Mouse (Mus musculus) thymus, adult 2 months (tissue): ENCODE data around the gene Baz2a. TPM values are rescaled to one million over a fixed set of nuclear protein-coding genes. Genes with fewer than 3 reads are reported as not detected.

Experiments
- DNase-seq: peaks from one replicate; pipeline ENCODE4 v3.0.0; 2021
- H3K27ac ChIP-seq: fragments of 200-500 bp; 2 replicates; pipeline ENCODE4 v1.5.1; 2012; ENCODE audit warnings: low read length, control low read depth; ENCODE audit not compliant: control insufficient read depth, insufficient read depth
- H3K27me3 ChIP-seq: fragments of 200-500 bp; 2 replicates; pipeline ENCODE4 v1.6.1; 2012; ENCODE audit warnings: mild to moderate bottlenecking, low read length, moderate library complexity, mixed read lengths; ENCODE audit not compliant: control insufficient read depth, insufficient read depth
- H3K36me3 ChIP-seq: fragments of 200-500 bp; 2 replicates; pipeline ENCODE4 v1.6.1; 2012; ENCODE audit warnings: mild to moderate bottlenecking, low read length, moderate library complexity; ENCODE audit not compliant: control insufficient read depth, insufficient read depth
- H3K4me1 ChIP-seq: fragments of 200-500 bp; replicated peaks from 2 replicates; pipeline ENCODE4 v1.6.1; 2012; ENCODE audit warnings: low read length; ENCODE audit not compliant: control insufficient read depth, insufficient read depth
- H3K4me3 ChIP-seq: fragments of 200-500 bp; 2 replicates; pipeline ENCODE4 v1.5.1; 2012; ENCODE audit warnings: mild to moderate bottlenecking, low read length, control low read depth, moderate library complexity; ENCODE audit not compliant: control insufficient read depth, insufficient read depth
- CTCF ChIP-seq: fragments of 200-500 bp; IDR thresholded peaks from 2 replicates; pipeline ENCODE4 v1.5.1; 2012; ENCODE audit warnings: mild to moderate bottlenecking, control low read depth, low read length, moderate library complexity, borderline replicate concordance; ENCODE audit not compliant: control insufficient read depth, poor library complexity, insufficient read depth; ENCODE audit errors: extremely low read depth
- POLR2A ChIP-seq: fragments of 200-500 bp; IDR thresholded peaks from 2 replicates; pipeline ENCODE4 v1.6.1; 2012; ENCODE audit warnings: mild to moderate bottlenecking, low read length, control low read depth, moderate library complexity; ENCODE audit not compliant: control insufficient read depth, poor library complexity, insufficient read depth; ENCODE audit errors: extremely low read depth
- WGBS: fragments of 180-500 bp; shearing (Covaris S2); methylation state at CpG from one replicate; pipeline ENCODE4 v1.1.7; 2018; 5-methylcytosine and 5-hydroxymethylcytosine counted together
- polyA plus RNA-seq: library from polyadenylated mRNA; depleted of rRNA; stranded (reverse); fragments of >200 nt; gene quantifications from 2 replicates; pipeline ENCODE4 v1.2.3, GENCODE M21; 2012

Gene Baz2a
- polyA plus RNA-seq, 1 experiment, result 131 TPM

DNA sequence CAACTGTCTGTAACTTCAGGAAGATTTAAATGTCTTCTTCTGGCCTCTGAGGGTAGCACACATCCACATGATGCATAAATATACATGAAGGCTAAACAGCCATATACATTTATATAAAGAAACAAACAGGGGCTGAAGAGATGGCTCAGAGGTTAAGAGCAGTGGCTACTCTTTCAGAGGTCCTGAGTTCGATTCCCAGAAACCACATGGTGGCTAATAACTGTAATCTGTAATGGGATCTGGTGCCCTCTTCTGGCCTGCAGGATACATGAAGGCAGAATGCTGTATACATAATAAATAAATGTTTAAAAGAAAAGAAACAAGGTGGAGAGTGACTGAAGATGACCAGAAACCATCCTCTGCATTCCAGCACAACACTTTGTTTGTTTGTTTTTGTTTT lies 10.9 kb upstream of the Baz2a start:
- 53% methylated on average over 1 of the region's 1 CpGs for WGBS
- TF ChIP-seq POLR2A, result no peak
- peaks cover 17% of the 10 kb centered on the region for H3K36me3 ChIP-seq
- no peak overlapping the region for H3K4me3 ChIP-seq
- no peaks in the 10 kb centered on the region for H3K27me3 ChIP-seq
- no peak overlapping the region for H3K27ac ChIP-seq
- peaks cover 5% of the 10 kb centered on the region; the same call in 1 of the 2 replicates for H3K4me1 ChIP-seq
- peak; percentile 29 for DNase-seq

DNA sequence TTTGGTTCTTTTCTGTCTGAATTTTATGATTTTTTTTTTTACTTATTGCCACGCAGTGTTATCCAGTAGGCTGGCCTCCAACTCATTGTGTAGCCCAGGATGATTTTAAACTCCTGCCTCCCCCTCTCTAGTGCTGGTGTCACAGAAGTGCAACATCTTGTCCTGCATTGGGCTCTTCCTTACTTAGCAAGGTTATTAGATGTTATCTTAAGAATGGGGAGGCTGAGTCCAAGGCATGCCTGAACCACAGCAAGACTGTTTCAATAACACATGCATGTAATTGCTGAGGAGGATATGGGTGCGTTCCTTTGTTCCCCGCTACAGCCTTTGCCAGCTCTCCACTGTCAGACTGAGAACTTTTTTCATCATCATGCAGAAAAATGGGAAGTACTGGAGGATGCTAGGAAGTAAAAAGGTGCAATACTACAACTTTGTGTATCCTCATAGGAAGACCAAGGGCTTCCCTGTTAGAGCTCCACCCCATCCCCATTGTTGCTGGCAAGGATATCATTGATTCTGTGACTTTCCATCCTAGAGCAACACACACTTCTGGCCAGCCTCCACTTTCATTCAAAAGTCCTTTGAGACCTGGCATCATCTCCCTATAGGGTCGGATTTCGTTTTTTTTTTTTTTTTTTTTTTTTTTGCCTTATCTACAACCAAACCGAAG lies 9.4 kb upstream of the Baz2a start:
- no peak overlapping the region for H3K27ac ChIP-seq
- no peak overlapping the region for H3K4me3 ChIP-seq
- WGBS, result 40% methylated on average over 6 of the region's 6 CpGs
- no peaks in the 10 kb centered on the region for H3K27me3 ChIP-seq
- no peak for DNase-seq
- H3K36me3 ChIP-seq, result peaks cover 28% of the 10 kb centered on the region
- H3K4me1 ChIP-seq, result peaks cover 5% of the 10 kb centered on the region; the same call in 1 of the 2 replicates
- TF ChIP-seq POLR2A (no peak), CTCF (no peak)

- TF ChIP-seq POLR2A, result no peak
- TF ChIP-seq CTCF, result no peak
- H3K36me3 ChIP-seq, result peaks cover 29% of the 10 kb centered on the region
- no peaks in the 10 kb centered on the region for H3K27me3 ChIP-seq
- 1% methylated on average over 9 of the region's 9 CpGs for WGBS
- H3K27ac ChIP-seq, result peak overlapping the region; percentile 76
- DNase-seq, result no peak
- H3K4me3 ChIP-seq, result peak overlapping the region; percentile 86
- peaks cover 5% of the 10 kb centered on the region; the same call in 1 of the 2 replicates for H3K4me1 ChIP-seq
Measured at GRCm38 (mm10) chr10:128082477-128082808, 8.9 kb upstream of the Baz2a start.

DNA sequence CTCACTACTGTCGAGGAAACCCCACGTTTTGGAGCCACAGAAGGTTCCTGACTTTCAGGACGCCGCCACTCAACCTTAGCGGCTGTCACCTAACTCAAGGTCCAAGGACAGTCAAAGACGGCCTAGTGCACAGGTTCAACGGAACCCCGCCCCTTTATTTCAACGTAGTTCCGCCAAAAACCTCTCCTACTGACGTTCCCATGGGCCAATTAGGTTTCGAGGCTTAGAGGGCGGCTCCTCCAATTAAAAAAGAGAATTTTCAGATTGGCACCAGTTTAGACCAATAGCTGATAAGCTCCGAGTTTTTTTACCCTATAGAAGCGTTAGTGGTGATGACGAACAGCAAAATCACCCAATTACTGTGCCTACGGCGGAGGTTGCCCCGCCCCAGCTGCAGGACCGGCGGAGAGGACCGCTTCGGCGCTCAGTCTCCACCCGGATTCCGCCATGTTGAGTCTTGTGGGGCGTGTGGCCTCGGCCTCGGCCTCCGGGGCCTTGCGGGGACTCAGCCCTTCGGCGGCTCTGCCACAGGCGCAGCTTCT lies 8.4 kb upstream of the Baz2a start, which contains the start of gene Atp5b:
Atp5b (plus strand) TSS at position 394 of the 542 bp plus-strand sequence.
- Histone ChIP-seq H3K36me3 (peaks cover 34% of the 10 kb centered on the region), H3K27ac (peak within 1 kb of the TSS; percentile 76), H3K4me3 (peak within 1 kb of the TSS; percentile 92), H3K27me3 (no peaks in the 10 kb centered on the region), H3K4me1 (peaks cover 5% of the 10 kb centered on the region; the same call in 1 of the 2 replicates)
- peak; percentile 98 for DNase-seq
- WGBS, result under 1% methylated on average over 34 of the region's 34 CpGs
- TF ChIP-seq POLR2A (peak; percentile 79), CTCF (no peak)

GRCm38 (mm10) chr10:128083688-128084087 lies 7.7 kb upstream of the Baz2a start:
- peaks cover 5% of the 10 kb centered on the region; the same call in 1 of the 2 replicates for H3K4me1 ChIP-seq
- TF ChIP-seq POLR2A (no peak), CTCF (no peak)

DNA sequence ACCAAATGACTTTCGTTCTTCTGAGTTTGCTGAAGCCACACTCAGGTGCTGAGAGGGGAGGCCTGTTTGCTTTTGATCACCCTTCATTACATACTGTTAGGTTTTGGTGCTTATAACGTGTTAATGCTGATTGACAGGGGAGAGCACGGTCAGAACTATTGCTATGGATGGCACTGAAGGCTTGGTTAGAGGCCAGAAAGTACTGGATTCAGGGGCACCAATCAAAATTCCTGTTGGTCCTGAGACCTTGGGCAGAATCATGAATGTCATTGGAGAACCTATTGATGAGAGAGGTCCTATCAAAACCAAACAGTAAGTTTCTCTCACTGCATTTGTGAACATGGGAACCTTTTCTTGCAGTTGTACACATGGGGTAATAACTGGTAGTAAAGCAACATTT lies 7.2 kb upstream of the Baz2a start:
- H3K36me3 ChIP-seq, result peaks cover 46% of the 10 kb centered on the region
- H3K4me3 ChIP-seq, result peak overlapping the region; percentile 92
- 3% methylated on average over 3 of the region's 3 CpGs for WGBS
- DNase-seq, result no peak
- H3K4me1 ChIP-seq, result peaks cover 5% of the 10 kb centered on the region; the same call in 1 of the 2 replicates
- no peak for TF ChIP-seq CTCF
- no peak for TF ChIP-seq POLR2A
- H3K27me3 ChIP-seq, result no peaks in the 10 kb centered on the region
- no peak overlapping the region for H3K27ac ChIP-seq

More at GRCm38 (mm10) chr10:128083688-128084087, 7.7 kb upstream of the Baz2a start:
- WGBS, result 0% methylated on average over 22 of the region's 22 CpGs
- peak; percentile 32 for DNase-seq
- Histone ChIP-seq H3K27me3 (no peaks in the 10 kb centered on the region), H3K27ac (no peak overlapping the region), H3K4me3 (peak overlapping the region; percentile 92), H3K36me3 (peaks cover 41% of the 10 kb centered on the region)
